Mouse (Mus musculus) stomach, postnatal 0 days (tissue): ENCODE data around the gene E030018B13Rik.

Experiments
- CTCF ChIP-seq: IDR thresholded peaks from 2 replicates; pipeline ENCODE4 v1.5.1; 2016; ENCODE audit warnings: antibody characterized with exemption, low read depth, mild to moderate bottlenecking, moderate library complexity
- EP300 ChIP-seq: optimal IDR thresholded peaks from 2 replicates; pipeline ENCODE3; 2016; ENCODE audit warnings: antibody characterized with exemption

GRCm38 (mm10) chr7:63879583-63879982 is 37.1 kb upstream of the E030018B13Rik start:
- TF ChIP-seq CTCF, result no peak
- no peak for TF ChIP-seq EP300
